Mouse (Mus musculus): ENCODE results near the gene Tigd3. TPM values are rescaled to one million over a fixed set of nuclear protein-coding genes. Genes with fewer than 3 reads are reported as not detected.

Gene Tigd3
- total RNA-seq, 2 experiments from 2014 or later, result 4.5 to 5.5 TPM

DNA sequence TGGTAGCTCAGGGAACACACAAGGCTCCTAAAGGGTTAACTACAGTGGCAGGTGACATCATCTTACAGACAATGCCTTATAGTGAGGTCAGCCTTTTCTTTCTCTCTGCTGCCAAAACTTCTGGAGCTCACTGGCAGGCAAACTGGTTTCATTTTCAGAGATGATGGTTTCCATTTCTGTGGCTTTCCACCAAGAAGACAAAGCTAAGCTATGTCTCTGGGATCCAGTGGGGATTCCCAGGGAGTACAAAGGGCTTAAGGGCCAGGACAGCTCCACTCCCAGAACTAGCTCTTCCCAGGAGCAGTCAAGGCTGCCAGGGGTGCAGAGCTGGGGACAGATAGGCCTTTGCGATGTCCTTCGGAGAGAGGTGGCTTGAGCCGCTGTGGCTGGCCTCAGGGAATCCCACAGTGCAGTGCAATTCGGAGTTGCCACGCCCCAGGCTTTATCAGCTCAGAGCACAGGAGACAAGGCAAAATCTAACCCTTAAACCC is 42.4 kb downstream of the Tigd3 start:
- DNase-seq (ENCODE audit: low spot score in 2 of 2), result no peak
- intact Hi-C loops (cut with DNase I), result no loop called here

DNA sequence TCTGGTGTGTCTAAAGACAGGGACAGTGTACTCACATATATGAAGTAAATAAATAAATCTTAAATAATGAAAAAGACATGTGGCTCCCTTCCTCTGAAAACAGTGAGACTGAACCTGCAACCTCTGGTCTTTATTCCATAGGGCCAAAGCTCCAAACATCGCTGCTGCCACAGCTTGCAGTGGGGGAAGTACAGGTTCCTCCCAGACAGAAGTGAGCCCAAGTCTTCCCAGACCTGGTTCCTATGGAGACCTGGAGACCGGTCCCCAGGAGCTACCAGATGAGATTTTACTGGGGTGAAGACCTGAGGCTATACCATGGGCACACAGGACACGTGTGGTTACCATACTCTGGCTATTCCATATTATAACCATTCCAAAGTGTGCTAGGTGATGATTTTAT is 43.1 kb downstream of the Tigd3 start:
- DNase-seq (ENCODE audit: low spot score in 2 of 2), result no peak
- intact Hi-C loops (cut with DNase I), result loop anchor here (1.0 kb wide), 2 partner anchors 58 to 64 kb away; no protein-coding TSS in a partner anchor

DNA sequence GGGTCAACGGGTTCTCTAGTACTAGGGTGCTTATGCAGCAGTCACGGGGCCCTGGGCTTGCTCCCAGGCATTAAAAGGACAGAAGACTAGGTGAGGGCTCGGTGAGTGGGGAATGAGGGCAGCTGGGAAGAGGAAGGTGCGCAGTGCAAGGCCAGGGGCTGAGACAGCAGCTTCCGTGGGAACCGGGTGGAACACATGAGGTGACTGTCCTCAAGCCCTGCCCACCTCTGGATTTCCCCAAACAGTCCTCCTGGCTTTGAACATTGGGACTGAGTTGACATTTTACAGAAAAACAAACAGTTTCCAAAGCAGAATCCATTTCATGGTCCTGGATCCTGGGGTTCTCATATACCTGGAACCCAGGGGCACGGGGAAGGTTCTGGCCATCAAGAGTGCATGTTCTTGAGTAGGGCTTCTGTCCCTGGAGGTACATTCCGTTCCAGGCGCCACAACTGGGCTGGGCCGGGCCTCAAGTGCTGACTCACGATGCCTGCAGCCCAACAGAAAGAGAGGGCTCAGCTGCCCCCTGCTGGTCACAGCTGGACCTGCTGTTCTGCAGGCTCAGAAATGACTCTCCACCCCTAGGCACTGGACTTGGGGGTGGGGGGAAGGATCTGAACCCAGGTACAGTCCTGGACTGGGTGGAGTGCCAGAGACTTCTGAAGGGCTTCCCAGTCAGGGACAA is 44.0 kb downstream of the Tigd3 start:
- intact Hi-C loops (cut with DNase I), result loop anchor here (1.0 kb wide), 2 partner anchors 57 to 63 kb away; no protein-coding TSS in a partner anchor
- DNase-seq (ENCODE audit: low spot score in 2 of 2), result peak; percentile 95

DNA sequence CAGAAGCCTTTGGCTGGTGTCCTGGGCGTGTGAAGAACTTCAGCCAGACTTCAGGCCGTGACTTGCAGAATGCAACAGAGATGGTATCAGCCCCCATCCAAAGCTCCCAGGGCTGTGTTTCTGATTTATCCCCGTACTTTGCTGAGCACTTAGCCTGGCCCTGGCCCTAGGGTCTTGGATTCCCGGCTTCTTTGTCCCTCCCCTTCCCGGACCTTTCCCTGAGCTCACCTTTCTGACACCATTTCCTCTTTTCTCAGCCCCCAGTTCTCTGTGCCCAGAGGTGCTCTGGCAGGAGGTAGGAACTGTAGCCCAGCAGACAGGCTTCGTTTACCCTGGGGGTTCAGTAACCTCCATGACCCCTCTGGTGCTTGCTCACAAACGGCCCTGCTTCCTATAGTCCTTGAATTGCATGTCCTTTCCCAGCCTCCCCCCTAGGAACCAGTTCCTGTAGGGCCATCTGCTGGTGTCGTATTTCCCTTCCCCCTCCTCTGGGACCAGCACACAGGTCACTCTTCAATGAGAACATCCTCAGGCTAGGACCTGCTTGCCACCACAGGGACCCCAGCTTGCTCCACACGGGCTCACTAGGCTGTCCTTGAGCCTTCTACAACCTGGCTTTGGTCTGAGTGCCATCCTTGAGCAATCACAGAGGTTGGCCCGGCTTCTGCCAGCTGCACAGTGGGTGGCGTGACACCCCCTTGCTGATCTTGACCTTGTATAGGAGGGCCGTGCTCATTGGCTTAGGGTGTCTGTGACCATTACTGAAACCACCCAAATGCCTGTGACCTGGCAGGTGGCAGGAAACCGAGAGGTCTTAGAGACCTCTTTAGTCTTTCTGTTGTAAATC is 44.9 kb downstream of the Tigd3 start:
- peak in 1 of 2 experiments; percentile 29 for DNase-seq (ENCODE audit: low spot score in 2 of 2)
- intact Hi-C loops (cut with DNase I), result no loop called here

DNA sequence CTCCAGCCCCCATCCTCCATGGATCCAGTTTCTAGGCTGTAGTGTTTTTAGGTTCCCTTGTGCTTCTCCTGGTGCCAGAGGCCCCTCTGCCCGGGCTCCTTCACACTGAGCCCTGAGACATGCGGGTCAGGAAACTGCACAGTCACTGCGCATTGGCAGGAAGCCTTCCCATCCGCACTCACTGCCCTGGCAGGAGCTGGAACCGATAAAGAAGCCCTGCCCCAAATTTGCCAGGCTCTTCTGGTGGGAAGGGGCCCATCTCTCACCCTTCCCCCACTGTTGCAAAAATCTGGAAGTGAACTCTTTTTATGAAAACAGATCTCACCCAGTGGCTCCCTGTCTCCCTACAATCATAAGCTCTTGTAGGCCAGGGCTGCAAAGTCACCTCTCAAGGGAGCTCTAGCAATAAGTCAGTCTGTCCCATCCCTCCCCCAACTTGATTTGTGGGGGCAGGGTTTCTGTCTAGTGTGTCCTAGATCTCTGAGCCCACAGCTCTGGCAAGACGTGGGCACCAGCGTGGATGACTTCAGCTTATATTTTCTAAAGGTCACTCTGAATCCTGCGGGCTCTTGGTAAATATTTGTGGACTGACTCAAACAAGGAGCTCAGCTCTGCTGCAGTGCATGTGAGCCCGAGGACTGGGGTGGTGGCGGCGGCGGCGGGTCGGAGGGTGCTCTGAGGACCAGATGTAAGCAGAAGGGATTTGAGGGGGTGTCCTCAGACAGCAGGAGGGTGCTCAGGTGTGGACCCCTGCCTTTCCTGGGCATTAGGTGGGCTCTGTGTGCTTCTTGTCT is 45.7 kb downstream of the Tigd3 start:
- intact Hi-C loops (cut with DNase I), result no loop called here
- DNase-seq (ENCODE audit: low spot score in 2 of 2), result peak in 1 of 2 experiments; percentile 80

DNA sequence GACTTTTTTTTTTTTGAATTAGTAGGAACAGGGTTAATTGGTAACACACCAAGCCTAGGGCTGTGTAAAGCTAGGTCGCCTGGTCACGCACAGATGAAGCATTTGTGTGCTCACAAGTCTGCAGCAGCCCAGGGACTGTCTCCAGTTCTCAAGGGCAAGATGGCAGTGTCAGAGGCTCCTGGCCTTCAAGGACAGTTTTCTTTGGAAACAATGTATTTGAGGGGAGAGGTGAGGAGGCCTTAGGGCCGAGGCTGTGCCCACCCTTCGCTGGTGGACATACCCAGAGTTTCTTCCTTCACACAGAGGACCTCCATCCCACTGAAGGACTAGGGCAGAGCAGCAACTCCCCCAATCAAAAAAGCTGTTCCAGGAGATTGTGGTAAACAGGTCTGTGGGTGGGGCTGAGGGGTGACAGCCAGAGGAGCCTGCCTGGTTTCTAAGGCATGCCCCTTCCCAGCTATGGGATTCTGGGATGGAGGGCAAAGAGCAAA is 46.6 kb downstream of the Tigd3 start:
- peak in 1 of 2 experiments; percentile 27 for DNase-seq (ENCODE audit: low spot score in 2 of 2)
- intact Hi-C loops (cut with DNase I), result no loop called here

DNA sequence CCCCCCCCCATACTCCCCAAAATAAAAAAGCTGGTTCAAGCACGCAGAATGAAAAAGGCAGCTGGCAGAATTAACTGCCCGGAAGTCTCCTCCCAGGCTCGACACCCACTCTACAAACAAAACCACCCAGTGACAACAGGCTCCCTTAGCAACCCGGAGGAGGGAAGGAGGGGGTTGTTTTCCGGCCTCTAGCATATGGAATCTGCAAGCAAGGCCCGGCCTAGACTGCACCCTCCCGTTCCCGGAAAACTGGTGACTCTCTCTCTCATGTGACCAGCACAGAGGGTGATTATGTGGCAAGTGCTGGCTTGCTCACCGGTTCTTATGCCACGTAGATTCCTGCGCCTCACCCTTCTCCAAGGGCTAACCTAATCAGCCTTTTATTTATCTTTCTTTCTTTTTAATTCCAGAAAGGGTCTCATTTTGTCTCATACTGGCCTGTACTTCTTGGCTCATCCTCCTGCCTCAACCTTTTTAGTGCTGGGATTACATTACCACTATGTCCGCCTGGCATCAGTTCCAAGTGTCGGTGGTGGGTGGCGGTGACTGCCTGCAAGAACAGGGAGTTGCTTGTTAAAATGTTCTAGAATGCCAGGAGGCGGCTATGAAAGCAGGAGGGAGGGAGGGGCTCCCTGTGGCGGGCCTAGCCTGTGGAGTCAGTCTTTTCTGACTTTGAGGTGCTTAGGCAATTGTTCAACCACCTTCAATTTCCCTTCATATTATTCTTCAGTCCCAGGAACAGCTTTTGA is 47.2 kb downstream of the Tigd3 start:
- intact Hi-C loops (cut with DNase I), result loop anchor here (1.0 kb wide), 2 partner anchors 24 to 43 kb away; no protein-coding TSS in a partner anchor
- DNase-seq (ENCODE audit: low spot score in 2 of 2), result peak; percentile 89 to 98

DNA sequence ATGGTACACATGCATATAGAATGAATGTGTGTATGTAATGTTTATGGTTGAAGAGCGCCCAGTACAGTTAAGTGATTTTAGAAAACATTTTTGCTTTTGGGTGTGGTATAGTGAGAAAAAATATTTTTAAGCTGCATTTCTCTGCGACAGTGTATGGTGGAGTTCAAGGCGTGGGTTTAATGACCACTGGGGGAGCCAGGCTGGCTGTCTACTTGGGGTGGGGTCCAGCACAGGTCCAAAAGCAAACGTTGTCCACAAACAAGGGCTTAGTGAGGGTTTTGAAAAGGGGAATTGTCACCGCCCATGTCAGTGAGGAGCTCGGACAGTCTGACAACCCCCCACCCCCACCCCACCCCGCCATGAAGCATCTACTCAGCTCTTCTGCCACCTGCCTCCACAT is 47.8 kb downstream of the Tigd3 start:
- intact Hi-C loops (cut with DNase I), result loop anchor here (1.0 kb wide), 2 partner anchors 24 to 43 kb away; no protein-coding TSS in a partner anchor
- DNase-seq (ENCODE audit: low spot score in 2 of 2), result peak; percentile 57 to 75

DNA sequence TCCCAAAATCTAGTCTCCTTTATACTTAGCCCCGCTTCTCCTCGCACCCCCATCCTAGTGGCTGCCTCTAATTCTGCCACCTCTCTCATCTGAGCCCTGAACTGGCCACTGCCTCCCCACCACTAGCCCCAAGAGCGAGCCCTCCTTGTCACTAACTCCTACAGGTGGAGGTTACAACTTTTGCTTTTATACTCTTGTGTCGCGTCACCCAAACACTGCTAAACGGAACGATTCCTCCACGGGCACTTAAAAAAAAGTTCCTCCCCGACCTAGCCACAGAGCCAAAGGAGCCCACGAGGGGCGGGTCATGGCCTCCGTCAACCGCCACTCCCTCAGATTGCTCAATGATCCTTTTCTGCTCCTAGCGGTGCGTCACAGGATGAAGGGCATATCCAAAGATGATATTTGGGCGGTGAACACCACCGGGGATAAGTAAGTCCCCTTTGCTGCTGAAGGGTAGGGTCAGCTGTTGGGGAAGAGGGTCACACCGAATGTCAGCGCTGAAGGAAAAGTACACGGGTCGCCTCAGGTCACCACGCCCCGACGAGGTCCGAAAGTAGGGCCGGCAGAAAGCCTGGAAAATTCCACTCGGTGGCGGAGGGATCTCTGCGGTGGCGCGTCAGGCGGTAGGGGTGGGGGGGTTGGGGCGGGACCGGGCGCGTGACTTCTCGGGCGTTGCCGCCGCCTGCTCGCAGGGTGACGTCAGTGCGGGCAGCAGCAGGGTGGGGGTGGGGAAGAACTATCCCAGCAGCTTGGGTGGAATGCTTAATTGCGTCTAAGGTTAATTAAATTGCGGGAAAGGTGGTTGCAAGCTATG is 48.4 kb downstream of the Tigd3 start:
- peak; percentile 89 to 90 for DNase-seq (ENCODE audit: low spot score in 2 of 2)
- intact Hi-C loops (cut with DNase I), result loop anchor here (1.0 kb wide), 2 partner anchors 23 to 42 kb away; no protein-coding TSS in a partner anchor

DNA sequence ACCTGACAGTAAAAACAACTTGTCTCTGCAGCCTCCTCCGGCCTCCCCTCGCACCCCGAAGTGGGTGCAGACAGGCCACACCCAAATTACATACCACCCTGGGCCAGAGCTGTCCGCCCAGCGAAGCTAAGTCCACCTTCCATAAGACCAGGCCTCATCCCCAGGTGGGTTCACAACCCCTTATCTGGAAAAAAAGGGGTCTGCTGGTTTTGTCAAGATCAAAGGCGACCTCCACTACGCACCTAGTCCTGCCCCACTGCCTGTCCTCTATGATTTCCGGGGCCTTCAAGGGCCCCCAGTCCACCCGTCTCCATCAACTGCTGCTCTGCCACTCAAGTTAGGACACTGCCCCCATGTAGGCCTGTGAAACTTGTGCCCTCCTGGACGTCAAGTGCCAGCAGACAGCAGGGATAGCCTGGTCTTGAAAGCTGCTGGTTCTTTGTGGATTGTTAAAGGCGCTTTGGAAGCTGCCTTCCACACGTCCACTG is 49.1 kb downstream of the Tigd3 start:
- DNase-seq (ENCODE audit: low spot score in 2 of 2), result no peak
- intact Hi-C loops (cut with DNase I), result no loop called here

DNA sequence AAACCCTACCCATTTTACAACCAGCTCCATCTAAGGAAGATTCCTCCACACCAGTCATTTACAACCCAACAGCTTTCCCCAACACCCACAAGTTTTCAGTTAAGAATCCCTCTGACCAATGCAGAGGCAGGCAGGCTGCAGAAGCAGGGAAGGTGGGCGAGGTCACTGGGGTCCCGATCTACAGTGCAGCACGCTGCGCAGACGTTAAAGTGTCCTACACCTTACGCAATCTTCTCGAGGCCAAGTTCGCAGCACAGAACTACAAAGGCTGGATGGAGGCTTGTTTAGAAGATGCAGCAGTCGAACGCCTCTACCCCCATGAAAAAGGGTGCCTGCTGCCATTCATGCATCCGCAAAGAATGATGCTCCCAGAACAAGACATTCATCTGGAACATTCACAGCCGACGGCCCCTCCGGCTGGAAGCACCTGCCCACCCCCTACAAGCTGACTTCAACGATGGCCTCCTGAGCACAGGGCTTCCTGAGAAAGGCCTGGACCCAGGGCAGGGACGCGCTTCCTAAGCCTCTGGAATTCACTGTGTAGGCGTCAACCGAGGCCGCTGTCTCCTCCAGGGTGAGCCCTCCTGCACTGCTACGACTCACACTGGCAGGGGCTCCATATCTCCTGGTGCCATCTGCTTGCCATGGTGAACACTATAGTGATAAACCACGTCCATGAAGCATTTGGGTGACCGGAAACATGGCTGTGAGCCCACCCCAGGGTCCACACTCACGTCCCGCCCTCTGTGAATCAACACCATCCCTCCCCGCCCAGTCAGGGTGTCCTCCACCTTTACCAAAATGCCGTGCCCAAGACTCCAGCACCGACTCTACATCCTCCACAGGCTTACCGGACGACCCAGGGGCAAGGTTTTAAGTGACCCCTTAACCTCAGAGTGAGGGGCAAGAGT is 49.9 kb downstream of the Tigd3 start:
- no peak for DNase-seq (ENCODE audit: low spot score in 2 of 2)
- intact Hi-C loops (cut with DNase I), result no loop called here

DNA sequence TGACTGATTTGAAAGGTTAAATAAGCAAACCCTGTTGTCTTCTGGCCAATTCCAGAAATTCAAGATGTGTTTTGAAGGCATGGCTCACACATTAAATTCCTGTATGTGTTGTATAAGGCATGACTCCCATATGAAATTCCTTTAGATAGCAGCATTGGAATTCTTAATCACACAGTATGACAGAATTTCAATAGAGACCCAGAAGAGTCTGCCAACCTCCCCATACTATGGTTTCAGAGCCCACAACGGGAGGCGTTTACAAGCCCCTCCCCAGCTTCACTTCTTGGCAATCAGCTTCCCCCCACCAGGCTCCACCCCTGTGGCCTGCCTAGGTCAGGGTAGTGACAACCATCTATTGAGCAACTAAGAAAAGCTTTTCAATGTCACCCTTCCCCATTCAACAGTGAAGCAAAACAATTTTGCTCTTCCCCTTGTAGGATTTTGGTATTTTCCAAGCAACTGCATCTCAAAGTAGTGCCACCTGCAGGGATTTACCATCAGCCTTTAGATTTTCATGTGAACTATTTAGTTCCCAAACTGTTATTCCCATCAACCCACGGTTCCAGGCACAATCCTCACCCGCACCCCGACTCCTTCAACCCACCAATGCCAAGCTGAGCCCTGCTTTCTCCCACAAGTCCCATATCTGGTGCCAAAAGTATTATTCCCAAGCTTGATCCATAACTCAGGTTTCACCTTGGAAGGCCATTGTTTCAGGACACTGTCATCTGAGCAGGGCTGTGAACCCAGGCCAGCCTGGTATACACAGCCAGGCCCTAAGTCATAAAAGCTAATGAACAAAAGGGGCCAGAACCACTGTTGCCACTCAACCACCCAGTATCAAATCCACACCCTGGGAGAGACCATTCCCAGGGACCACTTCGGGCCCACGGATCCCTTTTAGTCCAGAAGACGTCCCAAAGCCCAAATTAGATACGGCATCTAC is 50.9 kb downstream of the Tigd3 start:
- DNase-seq (ENCODE audit: low spot score in 2 of 2), result no peak
- intact Hi-C loops (cut with DNase I), result no loop called here

DNA sequence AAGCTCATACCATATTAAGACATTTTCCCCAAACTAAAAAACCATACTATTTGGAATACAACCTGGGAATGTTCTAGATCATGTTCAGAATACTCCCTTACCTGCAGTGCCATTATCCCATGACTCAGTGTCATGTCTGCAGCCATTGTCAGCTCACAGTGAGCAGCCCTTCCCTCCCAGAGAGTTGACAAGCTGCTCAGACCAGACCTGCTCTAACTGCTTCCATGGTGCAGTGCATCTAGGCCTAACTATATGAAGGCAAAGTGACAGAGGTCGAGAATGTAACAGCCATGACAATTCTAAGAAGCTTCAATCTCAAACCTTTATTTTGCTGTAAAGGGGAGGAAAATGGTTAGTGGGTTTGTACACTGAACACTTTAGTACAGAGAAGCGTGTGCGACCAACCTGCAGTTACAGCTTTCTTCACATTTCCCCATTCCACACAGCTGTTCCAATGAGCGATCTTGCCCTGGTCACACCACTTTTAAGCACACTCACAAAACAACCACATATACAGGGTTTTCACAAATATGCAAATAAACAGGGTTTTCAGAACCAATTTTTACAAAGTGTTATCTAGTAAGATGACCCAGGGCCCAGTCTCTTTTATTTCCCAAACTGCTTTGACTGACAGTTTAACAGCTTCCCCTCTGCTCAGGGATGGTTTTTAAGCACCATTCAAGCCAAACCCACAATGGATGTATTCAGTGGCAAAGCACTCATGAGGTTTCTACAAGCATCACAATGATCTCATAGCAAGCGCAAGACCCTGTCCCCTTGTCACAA is 51.8 kb downstream of the Tigd3 start:
- intact Hi-C loops (cut with DNase I), result no loop called here
- DNase-seq (ENCODE audit: low spot score in 2 of 2), result no peak

DNA sequence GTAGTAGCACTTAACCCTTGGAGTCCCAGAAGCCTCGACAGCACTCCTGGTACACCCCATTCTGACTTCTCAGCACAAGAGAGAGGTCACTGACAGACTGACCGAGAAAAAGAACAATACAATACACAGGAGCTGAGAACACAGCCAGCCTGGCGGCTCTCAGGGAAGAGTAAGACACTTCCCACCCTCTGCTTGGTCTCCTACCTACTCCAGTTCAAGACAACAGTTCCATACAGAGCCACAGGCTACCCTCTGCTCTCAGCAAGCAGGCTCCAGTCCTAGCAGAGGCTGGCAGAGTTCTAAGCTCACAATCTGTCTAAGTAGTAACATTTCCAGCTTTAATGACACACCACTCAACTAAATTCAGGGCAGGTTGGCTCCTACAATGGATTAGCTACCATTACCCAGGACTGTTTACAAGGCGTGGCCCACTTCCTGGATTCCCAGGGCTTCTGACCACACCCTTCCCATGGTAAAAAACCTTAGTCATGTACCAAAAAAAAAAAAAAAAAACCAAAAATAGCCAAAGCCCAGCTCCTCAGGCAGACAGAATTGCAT is 52.5 kb downstream of the Tigd3 start:
- no peak for DNase-seq (ENCODE audit: low spot score in 2 of 2)
- intact Hi-C loops (cut with DNase I), result no loop called here
